Mouse (Mus musculus): Measurements from ENCODE around the gene Repin1. TPM values are rescaled to one million over a fixed set of nuclear protein-coding genes. Genes with fewer than 3 reads are reported as not detected.

Gene Repin1
- total and polyA plus RNA-seq, 3 experiments = 27.7 to 33.2 (median 30.0) TPM

DNA sequence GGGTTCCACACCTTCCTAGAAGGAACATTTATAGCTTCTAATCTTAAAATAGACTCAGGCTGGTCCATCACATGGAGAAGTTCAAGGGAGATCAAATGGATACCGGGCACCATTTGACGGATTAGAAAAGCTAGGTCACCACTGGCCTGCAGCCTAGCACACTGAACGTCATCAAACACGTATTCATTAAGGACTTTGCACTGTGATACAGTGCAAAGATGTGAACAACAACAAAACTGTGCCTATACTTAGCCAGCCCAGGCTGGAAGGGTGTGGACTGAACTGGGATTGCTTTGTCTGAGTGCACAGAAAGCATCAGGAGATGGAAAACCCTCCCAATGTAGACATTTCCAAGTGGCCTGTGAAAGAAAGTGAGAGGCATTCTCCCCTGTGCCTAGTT is 39.9 kb upstream of the Repin1 start:
- TF ChIP-seq POLR2A (IDR thresholded peaks at IDR 0.05; ENCODE audit: insufficient read depth, low read depth, low read length) (0 out of 2 replicates have a peak, but pooled peaks have one; percentile 12), EP300 (IDR thresholded peaks at IDR 0.05; ENCODE audit: insufficient read depth, low read depth, low read length) (no peak)
- DNase-seq = peak in 1 of 2 experiments; percentile 21
- Histone ChIP-seq H3K4me1 (ENCODE audit: control insufficient read depth, insufficient read depth, low read length) (peaks cover 6% of the 10 kb centered on the region), H3K79me2 (replicated peaks; ENCODE audit: control insufficient read depth, insufficient read depth, low read length) (no peaks in the 10 kb centered on the region), H3K27ac (peak overlapping the region; percentile 99), H3K36me3 (ENCODE audit: control insufficient read depth, insufficient read depth, low read length) (no peaks in the 10 kb centered on the region), H3K9ac (ENCODE audit: low read depth, low read length) (peak overlapping the region; percentile 79), H3K4me3 (peak overlapping the region; percentile 59; the same call in 1 of the 2 replicates), H3K27me3 (ENCODE audit: control insufficient read depth, insufficient read depth, low read length) (no peaks in the 10 kb centered on the region)
- intact Hi-C loops (cut with DNase I) = loop anchor here (5.0 kb wide), 1 partner anchor 107 kb away; the partner anchor contains the start of genes Sspo and Zfp467
- 54% methylated on average over 4 of the region's 4 CpGs for WGBS

DNA sequence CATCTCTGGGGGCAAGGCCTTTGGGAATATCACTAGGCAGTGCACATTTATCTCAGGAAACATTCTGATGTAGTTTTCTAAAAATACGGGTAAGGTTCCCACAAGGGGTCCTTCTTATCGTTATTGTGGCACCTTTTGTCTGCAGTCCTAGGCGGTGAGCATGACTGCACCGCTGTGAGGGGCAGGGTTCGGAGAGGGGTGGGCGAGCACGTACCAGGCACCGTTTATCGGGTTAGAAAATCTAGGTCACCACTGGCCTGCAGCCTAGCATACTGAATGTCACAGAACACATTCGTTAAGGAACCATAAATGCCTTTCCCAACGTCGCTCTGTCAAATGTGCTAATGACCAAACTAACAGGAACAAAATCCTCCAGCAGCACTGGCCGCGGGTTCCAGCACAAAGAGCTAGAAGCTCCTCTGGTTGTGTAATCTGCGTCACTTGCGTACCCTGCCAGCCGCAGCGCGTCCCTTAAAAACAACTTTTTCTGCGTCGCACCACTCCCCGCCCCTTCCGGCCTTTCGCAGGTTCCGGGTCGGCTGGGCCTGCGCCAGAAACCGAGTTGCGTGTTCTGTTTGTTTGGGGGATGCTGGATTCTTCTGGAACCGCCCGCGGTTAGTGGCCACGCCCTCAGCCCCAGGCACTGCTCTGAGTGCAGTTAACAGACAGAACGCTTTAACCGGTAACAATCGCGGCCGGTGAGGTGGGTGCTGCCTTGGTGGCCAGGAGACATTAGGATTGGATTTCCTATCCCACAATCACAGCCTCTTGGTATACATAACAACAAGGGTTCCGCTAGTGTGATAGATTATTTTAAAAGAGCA is 39.2 kb upstream of the Repin1 start, which contains the start of gene Lrrc61:
Gene Lrrc61, plus strand, starts transcription at position 517 of the 824 bp plus-strand sequence.
- peak within 1 kb of the TSS; percentile 99 for H3K27ac ChIP-seq
- DNase-seq = peak; percentile 97 to 98
- no peaks in the 10 kb centered on the region for H3K36me3 ChIP-seq (ENCODE audit: control insufficient read depth, insufficient read depth, low read length)
- peaks cover 6% of the 10 kb centered on the region for H3K4me1 ChIP-seq (ENCODE audit: control insufficient read depth, insufficient read depth, low read length)
- no peaks in the 10 kb centered on the region for H3K79me2 ChIP-seq (replicated peaks; ENCODE audit: control insufficient read depth, insufficient read depth, low read length)
- no peak; the same call in 1 of the 2 replicates for TF ChIP-seq CTCF (IDR thresholded peaks at IDR 0.05)
- peak; percentile 99 for TF ChIP-seq POLR2A (IDR thresholded peaks at IDR 0.05; ENCODE audit: insufficient read depth, low read depth, low read length)
- peak; percentile 90 for TF ChIP-seq EP300 (IDR thresholded peaks at IDR 0.05; ENCODE audit: insufficient read depth, low read depth, low read length)
- intact Hi-C loops (cut with DNase I) = loop anchor here (5.0 kb wide), 1 partner anchor 107 kb away; the partner anchor contains the start of genes Sspo and Zfp467
- no peaks in the 10 kb centered on the region for H3K27me3 ChIP-seq (ENCODE audit: control insufficient read depth, insufficient read depth, low read length)
- under 1% methylated on average over 39 of the region's 39 CpGs for WGBS
- peak within 1 kb of the TSS; percentile 59 for H3K4me3 ChIP-seq
- peak within 1 kb of the TSS; percentile 89 for H3K9ac ChIP-seq (ENCODE audit: low read depth, low read length)

DNA sequence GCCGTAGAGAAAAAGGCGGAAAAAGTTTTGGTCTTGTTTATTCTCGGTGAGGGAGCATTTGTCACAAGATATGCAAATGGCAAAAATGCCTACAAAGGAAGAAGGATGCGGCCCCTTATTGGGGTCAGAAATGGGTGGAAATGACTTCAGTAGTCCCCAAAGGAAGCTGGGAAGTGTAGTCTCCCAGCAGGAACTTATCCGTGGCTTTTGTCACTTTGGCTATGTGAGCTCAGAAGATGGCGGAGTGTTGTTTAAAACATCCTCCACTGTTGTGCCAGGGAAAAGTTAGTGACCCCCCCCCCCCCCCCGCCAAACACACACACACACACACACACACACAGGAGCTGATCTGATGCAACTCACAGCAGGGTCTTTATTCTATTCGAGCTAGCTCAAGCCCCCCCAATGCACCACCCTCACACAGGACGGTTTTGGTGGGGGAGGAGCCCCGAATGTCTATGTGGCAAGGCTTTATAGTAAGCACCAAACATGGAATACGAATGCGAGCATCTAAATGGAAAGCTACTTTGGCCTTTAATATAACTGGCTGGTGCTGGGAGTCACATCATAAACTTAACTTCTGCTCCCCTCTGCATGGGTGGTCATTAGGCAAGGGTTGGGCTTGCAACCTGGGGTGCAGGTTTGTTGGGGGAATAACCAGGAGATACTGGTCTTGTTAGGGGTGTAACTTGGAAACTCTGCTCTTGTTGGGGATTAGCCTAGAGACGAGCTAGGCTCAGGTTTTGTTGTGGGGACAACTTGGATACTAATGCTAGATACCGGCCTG is 38.4 kb upstream of the Repin1 start:
- Histone ChIP-seq H3K9ac (ENCODE audit: low read depth, low read length) (peak overlapping the region; percentile 89), H3K4me3 (peak overlapping the region; percentile 59), H3K4me1 (ENCODE audit: control insufficient read depth, insufficient read depth, low read length) (peaks cover 6% of the 10 kb centered on the region), H3K27me3 (ENCODE audit: control insufficient read depth, insufficient read depth, low read length) (no peaks in the 10 kb centered on the region), H3K79me2 (replicated peaks; ENCODE audit: control insufficient read depth, insufficient read depth, low read length) (no peaks in the 10 kb centered on the region), H3K27ac (peak overlapping the region; percentile 99), H3K36me3 (ENCODE audit: control insufficient read depth, insufficient read depth, low read length) (no peaks in the 10 kb centered on the region)
- intact Hi-C loops (cut with DNase I) = no loop called here
- DNase-seq = peak; percentile 44 to 73
- TF ChIP-seq POLR2A (IDR thresholded peaks at IDR 0.05; ENCODE audit: insufficient read depth, low read depth, low read length) (peak; percentile 27), CTCF (IDR thresholded peaks at IDR 0.05) (no peak)
- 28% methylated on average over 13 of the region's 14 CpGs for WGBS

DNA sequence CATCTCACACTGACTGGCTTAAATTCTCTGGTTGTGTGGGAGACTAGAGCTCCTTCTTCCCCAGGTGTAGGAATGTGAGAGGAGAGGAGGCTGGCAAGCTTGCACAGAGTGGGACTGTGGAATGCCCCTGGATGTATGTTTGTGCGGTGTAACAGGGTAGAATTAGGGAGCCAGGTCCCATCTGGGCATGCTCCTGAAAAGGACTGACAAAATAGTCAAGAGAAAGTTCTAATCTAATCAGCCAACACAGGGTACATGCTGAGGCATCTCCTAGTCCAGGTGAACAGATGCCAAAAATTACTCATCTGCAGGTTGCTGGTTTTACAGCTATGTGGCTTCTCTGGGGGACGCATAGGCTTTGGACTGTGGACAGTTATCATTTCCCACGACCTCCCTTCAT is 37.7 kb upstream of the Repin1 start:
- H3K9ac ChIP-seq (ENCODE audit: low read depth, low read length) = no peak overlapping the region
- no peak overlapping the region for H3K4me3 ChIP-seq
- 88% methylated on average over 3 of the region's 3 CpGs for WGBS
- intact Hi-C loops (cut with DNase I) = no loop called here
- no peaks in the 10 kb centered on the region for H3K79me2 ChIP-seq (replicated peaks; ENCODE audit: control insufficient read depth, insufficient read depth, low read length)
- no peak overlapping the region; the same call in 1 of the 2 replicates for H3K27ac ChIP-seq
- no peaks in the 10 kb centered on the region for H3K27me3 ChIP-seq (ENCODE audit: control insufficient read depth, insufficient read depth, low read length)
- no peaks in the 10 kb centered on the region for H3K36me3 ChIP-seq (ENCODE audit: control insufficient read depth, insufficient read depth, low read length)
- TF ChIP-seq CTCF (IDR thresholded peaks at IDR 0.05) (no peak), EP300 (IDR thresholded peaks at IDR 0.05; ENCODE audit: insufficient read depth, low read depth, low read length) (no peak), POLR2A (IDR thresholded peaks at IDR 0.05; ENCODE audit: insufficient read depth, low read depth, low read length) (no peak)
- H3K4me1 ChIP-seq (ENCODE audit: control insufficient read depth, insufficient read depth, low read length) = peaks cover 6% of the 10 kb centered on the region
- DNase-seq = no peak

DNA sequence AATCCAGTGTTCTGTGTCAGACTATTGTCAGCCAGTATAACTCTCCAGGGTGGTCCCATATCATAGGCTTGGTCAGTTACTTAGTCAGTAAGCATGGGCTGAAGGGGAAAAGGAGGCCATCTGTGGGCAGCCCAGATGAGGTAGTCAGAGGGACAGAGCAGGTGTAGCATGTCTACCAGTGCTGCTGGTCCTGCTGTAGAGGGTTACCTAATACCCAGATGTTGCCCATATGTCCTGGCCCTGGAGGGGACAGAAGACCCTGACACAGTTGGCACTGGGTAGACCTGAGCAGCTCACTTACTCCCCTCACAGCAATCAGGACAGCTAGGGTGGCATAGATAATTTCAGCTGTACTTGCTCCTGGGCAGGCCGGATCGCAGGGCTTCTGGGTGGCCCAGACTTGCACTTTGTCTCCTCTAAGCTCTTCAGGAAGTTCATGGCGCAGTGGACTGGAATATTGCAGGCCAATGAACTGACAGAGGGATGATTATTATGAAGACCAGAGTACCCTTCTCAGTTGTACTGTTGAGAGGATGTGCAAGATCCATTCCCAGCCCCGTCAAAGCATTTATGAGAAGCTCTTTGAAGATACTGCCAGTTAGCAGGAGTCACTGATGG is 27.9 kb upstream of the Repin1 start:
- intact Hi-C loops (cut with DNase I) = no loop called here
- 71% methylated on average over 4 of the region's 4 CpGs for WGBS
- Histone ChIP-seq H3K4me3 (no peak overlapping the region), H3K27ac (peak overlapping the region; percentile 4; the same call in 1 of the 2 replicates), H3K27me3 (ENCODE audit: control insufficient read depth, insufficient read depth, low read length) (no peaks in the 10 kb centered on the region), H3K36me3 (ENCODE audit: control insufficient read depth, insufficient read depth, low read length) (no peaks in the 10 kb centered on the region), H3K4me1 (ENCODE audit: control insufficient read depth, insufficient read depth, low read length) (peaks cover 22% of the 10 kb centered on the region), H3K9ac (ENCODE audit: low read depth, low read length) (no peak overlapping the region), H3K79me2 (replicated peaks; ENCODE audit: control insufficient read depth, insufficient read depth, low read length) (no peaks in the 10 kb centered on the region)
- DNase-seq = no peak
- TF ChIP-seq CTCF (IDR thresholded peaks at IDR 0.05) (no peak), EP300 (IDR thresholded peaks at IDR 0.05; ENCODE audit: insufficient read depth, low read depth, low read length) (no peak), POLR2A (IDR thresholded peaks at IDR 0.05; ENCODE audit: insufficient read depth, low read depth, low read length) (no peak)
